Mouse (Mus musculus) spleen, adult 2 months (tissue): Measurements from ENCODE around the gene Tex9.

Source experiments
- CTCF ChIP-seq: fragments of 200-500 bp; IDR thresholded peaks from 2 replicates; pipeline ENCODE4 v1.5.1; 2011; ENCODE audit warnings: mild to moderate bottlenecking, inconsistent platforms; ENCODE audit not compliant: insufficient read depth, insufficient read length, insufficient replicate concordance; ENCODE audit errors: extremely low read depth
- POLR2A ChIP-seq: fragments of 200-500 bp; IDR thresholded peaks from 2 replicates; pipeline ENCODE4 v1.6.1; 2011; ENCODE audit warnings: low read depth, low read length, inconsistent platforms

GRCm38 (mm10) chr9:72405882-72406638, 86.0 kb downstream of the Tex9 start:
- no peak for TF ChIP-seq CTCF
- no peak for TF ChIP-seq POLR2A
